Mouse (Mus musculus) heart, embryonic 14.5 days (tissue): Measurements from ENCODE around the gene Wdr66. TPM values are rescaled to one million over a fixed set of nuclear protein-coding genes. Genes with fewer than 3 reads are reported as not detected.

Experiments
- ATAC-seq: fragments of 200-750 bp; cut with Nextera tagmentation; 2 replicates; pipeline ENCODE4 v1.8.0; 2017; ENCODE audit warnings: low read depth, moderate TSS enrichment; ENCODE audit not compliant: insufficient number of reproducible peaks, insufficient read depth, low FRiP score
- H3K27ac ChIP-seq, 2 experiments: fragments of 200-500 bp in 1 of 2; fragments of 300-500 bp in 1 of 2; sonication (generic) in 1 of 2; replicated peaks in 1 of 2; 2 replicates each; pipeline ENCODE4 v1.5.1; 2012 to 2014; ENCODE audit warnings: low read depth in 2 of 2, low read length in 2 of 2, control low read depth in 1 of 2, mild to moderate bottlenecking in 1 of 2, mixed read lengths in 1 of 2; ENCODE audit not compliant: control insufficient read depth in 1 of 2, insufficient read depth in 1 of 2
- H3K27me3 ChIP-seq: fragments of 300-500 bp; sonication (generic); 2 replicates; pipeline ENCODE4 v1.6.1; 2014; ENCODE audit warnings: mild to moderate bottlenecking, low read length, control low read depth; ENCODE audit not compliant: control insufficient read depth, insufficient read depth
- H3K36me3 ChIP-seq: fragments of 300-500 bp; sonication (generic); 2 replicates; pipeline ENCODE4 v1.6.1; 2014; ENCODE audit warnings: mild to moderate bottlenecking, control low read depth, low read length, mixed read lengths; ENCODE audit not compliant: control insufficient read depth, insufficient read depth
- H3K4me1 ChIP-seq, 2 experiments: fragments of 200-500 bp in 1 of 2; fragments of 300-500 bp in 1 of 2; sonication (generic) in 1 of 2; 2 replicates each; pipeline ENCODE4 v1.6.1; 2012 to 2014; ENCODE audit warnings: low read length in 2 of 2, control low read depth in 1 of 2, mixed read lengths in 1 of 2; ENCODE audit not compliant: control insufficient read depth in 2 of 2, insufficient read depth in 2 of 2
- H3K4me2 ChIP-seq: fragments of 300-500 bp; sonication (generic); 2 replicates; pipeline ENCODE4 v1.6.1; 2014; ENCODE audit warnings: mild to moderate bottlenecking, low read length
- H3K4me3 ChIP-seq, 2 experiments: fragments of 200-500 bp in 1 of 2; fragments of 300-500 bp in 1 of 2; sonication (generic) in 1 of 2; 2 replicates each; pipeline ENCODE4 v1.5.1; 2012 to 2014; ENCODE audit warnings: low read length in 2 of 2, mild to moderate bottlenecking in 2 of 2, control low read depth in 1 of 2, low read depth in 1 of 2, moderate library complexity in 1 of 2; ENCODE audit not compliant: control insufficient read depth in 1 of 2, insufficient read depth in 1 of 2
- H3K9ac ChIP-seq: fragments of 300-500 bp; sonication (generic); 2 replicates; pipeline ENCODE4 v1.6.1; 2014; ENCODE audit warnings: mild to moderate bottlenecking, low read length
- H3K9me3 ChIP-seq: fragments of 300-500 bp; sonication (generic); 2 replicates; pipeline ENCODE4 v1.6.1; 2016; ENCODE audit warnings: low read length, control low read depth; ENCODE audit not compliant: control insufficient read depth
- WGBS: fragments of 180-500 bp; shearing (Covaris S2); extraction: QIAGEN DNeasy Blood & Tissue Kit; methylation state at CpG from one replicate; pipeline ENCODE4 v1.1.7; 2014; 5-methylcytosine and 5-hydroxymethylcytosine counted together
- polyA plus RNA-seq: library from polyadenylated mRNA; unstranded; fragments of >200 nt; fragmentation: Nextera tagmentation; extraction: Ambion mirVana; gene quantifications from 2 replicates; pipeline ENCODE4 v1.2.1, GENCODE M21; 2014

Gene Wdr66
- polyA plus RNA-seq, 1 experiment from 2014 or later = 2.0 TPM

- WGBS = 75% methylated on average over 6 of the region's 6 CpGs
- no peak overlapping the region for H3K4me2 ChIP-seq
- H3K27me3 ChIP-seq = no peaks in the 10 kb centered on the region
- H3K36me3 ChIP-seq = no peaks in the 10 kb centered on the region
- no peak overlapping the region for H3K4me3 ChIP-seq
- no peak for ATAC-seq
- no peaks in the 10 kb centered on the region for H3K9me3 ChIP-seq
- no peaks in the 10 kb centered on the region for H3K4me1 ChIP-seq
- H3K27ac ChIP-seq = no peak overlapping the region
- no peak overlapping the region for H3K9ac ChIP-seq
Measured at GRCm38 (mm10) chr5:123333566-123333965, 81.7 kb downstream of the Wdr66 start.

- H3K27me3 ChIP-seq = no peaks in the 10 kb centered on the region
- no peaks in the 10 kb centered on the region for H3K4me1 ChIP-seq
- H3K9me3 ChIP-seq = no peaks in the 10 kb centered on the region
- WGBS = 63% methylated on average over 4 of the region's 4 CpGs
- H3K4me3 ChIP-seq = no peak overlapping the region
- H3K36me3 ChIP-seq = no peaks in the 10 kb centered on the region
- no peak overlapping the region for H3K9ac ChIP-seq
- no peak for ATAC-seq
- no peak overlapping the region for H3K4me2 ChIP-seq
- no peak overlapping the region for H3K27ac ChIP-seq
Measured at GRCm38 (mm10) chr5:123336205-123336961, 84.5 kb downstream of the Wdr66 start.

DNA sequence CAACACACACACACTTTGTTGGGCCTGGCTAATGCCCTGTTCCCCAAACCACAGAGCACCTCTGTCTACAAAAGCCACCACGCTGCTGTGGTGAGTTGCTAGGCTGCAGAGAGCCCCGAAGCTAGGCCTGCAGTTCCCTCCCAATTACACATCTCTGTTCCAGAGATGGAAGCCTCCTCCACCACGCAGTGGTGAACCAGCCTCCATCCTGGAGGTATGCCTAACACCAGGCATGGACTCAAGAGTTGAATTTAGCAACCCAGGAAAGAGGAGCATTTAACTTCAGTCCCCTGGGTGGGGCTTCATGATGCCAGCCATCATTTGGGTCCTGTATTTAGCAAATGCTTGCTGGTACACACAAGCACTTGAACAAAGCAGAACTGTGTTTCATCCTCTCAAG, 86.6 kb downstream of the Wdr66 start:
- no peak for ATAC-seq
- no peaks in the 10 kb centered on the region for H3K27me3 ChIP-seq
- no peak overlapping the region for H3K4me2 ChIP-seq
- WGBS = 70% methylated on average over 3 of the region's 3 CpGs
- H3K4me3 ChIP-seq = no peak overlapping the region
- H3K36me3 ChIP-seq = no peaks in the 10 kb centered on the region
- peaks cover under 1 to 2% of the 10 kb centered on the region in 2 experiments; a peak in 2 of 4 replicates for H3K4me1 ChIP-seq
- no peak overlapping the region for H3K9ac ChIP-seq
- H3K9me3 ChIP-seq = no peaks in the 10 kb centered on the region
- H3K27ac ChIP-seq = no peak overlapping the region

- H3K9me3 ChIP-seq = no peaks in the 10 kb centered on the region
- H3K27me3 ChIP-seq = no peaks in the 10 kb centered on the region
- H3K9ac ChIP-seq = peak within 1 kb of the TSS; percentile 96
- H3K4me3 ChIP-seq = peak within 1 kb of the TSS; percentile 91 to 99
- H3K4me1 ChIP-seq = peaks cover 18 to 24% of the 10 kb centered on the region in 2 experiments
- peak within 1 kb of the TSS; percentile 98 to 99 for H3K27ac ChIP-seq
- peak within 1 kb of the TSS; percentile 92 for H3K4me2 ChIP-seq
- ATAC-seq = peak; percentile 69
- no peaks in the 10 kb centered on the region for H3K36me3 ChIP-seq
- WGBS = 1% methylated on average over 59 of the region's 69 CpGs
Measured at GRCm38 (mm10) chr5:123343707-123344627, 92.1 kb downstream of the Wdr66 start, which contains the start of gene Bcl7a. TSS of gene Bcl7a (plus strand) at chr5:123343834.

- Histone ChIP-seq H3K27me3 (no peaks in the 10 kb centered on the region), H3K4me1 (peaks cover 18 to 28% of the 10 kb centered on the region in 2 experiments), H3K4me3 (peak overlapping the region; percentile 91 to 99), H3K27ac (peak overlapping the region; percentile 98 to 99), H3K36me3 (no peaks in the 10 kb centered on the region), H3K9ac (peak overlapping the region; percentile 96), H3K9me3 (no peaks in the 10 kb centered on the region), H3K4me2 (peak overlapping the region; percentile 92)
- ATAC-seq = peak; percentile 17; the same call in 1 of the 2 replicates
- under 1% methylated on average over 41 of the region's 51 CpGs for WGBS
Measured at GRCm38 (mm10) chr5:123344628-123344962, 92.7 kb downstream of the Wdr66 start.

GRCm38 (mm10) chr5:123344963-123345852, 93.3 kb downstream of the Wdr66 start:
- peak; percentile 51 for ATAC-seq
- WGBS = under 1% methylated on average over 66 of the region's 87 CpGs
- H3K36me3 ChIP-seq = no peaks in the 10 kb centered on the region
- peak overlapping the region; percentile 92 for H3K4me2 ChIP-seq
- peak overlapping the region; percentile 98 to 99 for H3K27ac ChIP-seq
- peak overlapping the region; percentile 96 for H3K9ac ChIP-seq
- H3K4me3 ChIP-seq = peak overlapping the region; percentile 91 to 99
- H3K4me1 ChIP-seq = peaks cover 18 to 31% of the 10 kb centered on the region in 2 experiments
- H3K9me3 ChIP-seq = no peaks in the 10 kb centered on the region
- no peaks in the 10 kb centered on the region for H3K27me3 ChIP-seq
